ENCODE assay signal across 9 mouse cellular contexts in genomic region chr5:134918071-134918832, GRCm38 (mm10). TPM values are rescaled to one million over a fixed set of nuclear protein-coding genes. Genes with fewer than 3 reads are reported as not detected.
DNase-seq lines count a peak whose midpoint lies in the region; ATAC-seq and TF ChIP-seq lines count a peak whose summit lies in the region.
"Had no signal": no experiment of that assay in that cellular context is flagged by ENCODE, and none has a peak within 500 bp of the region (broad histone marks: within the 10 kb centered on the region; RNA-seq: fewer than 3 reads in every experiment).

No protein-coding gene starts in this region.

- H3K27ac ChIP-seq in forebrain, postnatal 0 days (ENCODE audit: low read depth, low read length): no peak overlapping the region
- H3K27ac ChIP-seq in forebrain, embryonic 15.5 days (replicated peaks): no peak overlapping the region
- H3K27ac ChIP-seq in bone marrow, adult 2 months (ENCODE audit: control insufficient read depth, insufficient read depth, low read depth, low read length, poor library complexity): peak overlapping the region; percentile 88
- no peak overlapping the region for H3K27ac ChIP-seq in gastrocnemius, adult 2 months
- H3K27ac ChIP-seq in thymus, adult 2 months (ENCODE audit: control insufficient read depth, insufficient read depth, low read length): no peak overlapping the region
- H3K27ac ChIP-seq: lung, embryonic 15.5 days had no signal

- H3K36me3 ChIP-seq in forebrain, postnatal 0 days (ENCODE audit: insufficient read depth): no peaks in the 10 kb centered on the region
- no peaks in the 10 kb centered on the region for H3K36me3 ChIP-seq in forebrain, embryonic 15.5 days
- H3K36me3 ChIP-seq in thymus, adult 2 months (ENCODE audit: control insufficient read depth, insufficient read depth, low read length): no peaks in the 10 kb centered on the region
- H3K36me3 ChIP-seq: lung, embryonic 15.5 days had no signal

- no peaks in the 10 kb centered on the region for H3K27me3 ChIP-seq in forebrain, postnatal 0 days (ENCODE audit: insufficient read depth, low read length)
- H3K27me3 ChIP-seq in forebrain, embryonic 15.5 days: no peaks in the 10 kb centered on the region
- H3K27me3 ChIP-seq in thymus, adult 2 months (ENCODE audit: control insufficient read depth, insufficient read depth, low read length): no peaks in the 10 kb centered on the region; the same call in 1 of the 2 replicates
- H3K27me3 ChIP-seq: lung, embryonic 15.5 days had no signal

- no peaks in the 10 kb centered on the region for H3K4me1 ChIP-seq in forebrain, postnatal 0 days (ENCODE audit: insufficient read depth)
- no peaks in the 10 kb centered on the region for H3K4me1 ChIP-seq in forebrain, embryonic 15.5 days
- peaks cover 6% of the 10 kb centered on the region for H3K4me1 ChIP-seq in bone marrow, adult 2 months (ENCODE audit: control insufficient read depth, insufficient read depth, low read length)
- H3K4me1 ChIP-seq in thymus, adult 2 months (replicated peaks; ENCODE audit: control insufficient read depth, insufficient read depth, low read length): no peaks in the 10 kb centered on the region
- H3K4me1 ChIP-seq: lung, embryonic 15.5 days had no signal

- no peaks in the 10 kb centered on the region for H3K9me3 ChIP-seq in forebrain, postnatal 0 days (ENCODE audit: low read length)
- no peaks in the 10 kb centered on the region for H3K9me3 ChIP-seq in forebrain, embryonic 15.5 days
- H3K9me3 ChIP-seq: lung, embryonic 15.5 days had no signal

- 52% methylated on average over 16 of the region's 16 CpGs for WGBS in forebrain, postnatal 0 days
- WGBS in forebrain, embryonic 15.5 days: 54% methylated on average over 16 of the region's 16 CpGs
- WGBS in bone marrow, adult 2 months: 39% methylated on average over 16 of the region's 16 CpGs
- 52% methylated on average over 16 of the region's 16 CpGs for WGBS in thymus, adult 2 months

- no peak overlapping the region for H3K4me3 ChIP-seq in forebrain, postnatal 0 days (ENCODE audit: low read depth, low read length)
- no peak overlapping the region for H3K4me3 ChIP-seq in forebrain, embryonic 15.5 days
- H3K4me3 ChIP-seq in bone marrow, adult 2 months (replicated peaks; ENCODE audit: control insufficient read depth, low read depth, low read length): peak overlapping the region; percentile 21
- H3K4me3 ChIP-seq in gastrocnemius, adult 2 months: no peak overlapping the region
- H3K4me3 ChIP-seq in thymus, adult 2 months (ENCODE audit: control insufficient read depth, insufficient read depth, low read length): no peak overlapping the region
- H3K4me3 ChIP-seq: lung, embryonic 15.5 days had no signal

- intact Hi-C loops in gastrocnemius, adult 2 months (cut with DNase I): no loop called here

- TF ChIP-seq CTCF in forebrain, postnatal 0 days (IDR thresholded peaks at IDR 0.05; ENCODE audit: low read depth): peak; percentile 62
- TF ChIP-seq CTCF in bone marrow, adult 2 months (IDR thresholded peaks at IDR 0.05; ENCODE audit: control insufficient read depth, insufficient read depth, low read length): peak; percentile 89
- peak; percentile 76 for TF ChIP-seq CTCF in gastrocnemius, adult 2 months (IDR thresholded peaks at IDR 0.05)
- TF ChIP-seq CTCF in thymus, adult 2 months (IDR thresholded peaks at IDR 0.05; ENCODE audit: borderline replicate concordance, control insufficient read depth, extremely low read depth, insufficient read depth, low read length, poor library complexity): peak; percentile 80; the same call in 1 of the 2 replicates

- H3K4me2 ChIP-seq in forebrain, postnatal 0 days (ENCODE audit: low read depth): no peak overlapping the region
- no peak overlapping the region for H3K4me2 ChIP-seq in forebrain, embryonic 15.5 days (replicated peaks)
- H3K4me2 ChIP-seq: lung, embryonic 15.5 days had no signal

- peak; percentile 34 for DNase-seq in forebrain, postnatal 0 days
- DNase-seq in CD8-positive naive resting alpha-beta T cell, adult 2 months (ENCODE audit: low read depth in 2 of 2, low spot score in 2 of 2): peak; percentile 53 to 62
- DNase-seq in gastrocnemius, adult 2 months: peak; percentile 70
- DNase-seq in layer of hippocampus, adult 8-10 months (ENCODE audit: low spot score in 2 of 2): peak; percentile 12 to 37
- peak; percentile 83 for DNase-seq in lung, postnatal 36 days
- peak; percentile 67 for DNase-seq in thymus, adult 2 months

- no peak for ATAC-seq in forebrain, postnatal 0 days
- no peak for ATAC-seq in forebrain, embryonic 15.5 days (replicated peaks)

- H3K9ac ChIP-seq in forebrain, postnatal 0 days: no peak overlapping the region
- no peak overlapping the region for H3K9ac ChIP-seq in forebrain, embryonic 15.5 days (replicated peaks)
- H3K9ac ChIP-seq: lung, embryonic 15.5 days had no signal

- no peak for TF ChIP-seq POLR2A in bone marrow, adult 2 months (IDR thresholded peaks at IDR 0.05; ENCODE audit: borderline replicate concordance, control insufficient read depth, low read depth, low read length)
- no peak for TF ChIP-seq POLR2A in thymus, adult 2 months (IDR thresholded peaks at IDR 0.05; ENCODE audit: control insufficient read depth, extremely low read depth, insufficient read depth, low read length, poor library complexity)

RNA-seq across cellular contexts. Expression of gene Cldn13, which starts 2.9 kb away (rescaled TPM):
- not detected in 2 replicates for total RNA-seq in forebrain, postnatal 0 days (2014; rRNA removed)
- polyA plus RNA-seq in forebrain, postnatal 0 days (2015; fragmentation: Nextera tagmentation; extraction: Ambion mirVana): not detected in 2 replicates
- not detected in 2 replicates for polyA plus RNA-seq in forebrain, embryonic 15.5 days (2015; fragmentation: Nextera tagmentation; extraction: Ambion mirVana)
- polyA plus RNA-seq in bone marrow, adult 2 months (2011; ENCODE audit: insufficient read depth, insufficient read length, low replicate concordance, missing spikeins): 224 and 283 TPM in 2 replicates
- total RNA-seq in gastrocnemius, adult 2 months (2021): not detected
- total RNA-seq in layer of hippocampus, adult 8-10 months (2022): not detected
- 1.8 and 1.9 TPM in 2 replicates for polyA plus RNA-seq in thymus, adult 2 months (2012; rRNA removed)

RNA-seq across cellular contexts. Expression of gene Tmem270, which starts 11.7 kb away (rescaled TPM):
- not detected in 2 replicates for total RNA-seq in forebrain, postnatal 0 days (2014; rRNA removed)
- polyA plus RNA-seq in forebrain, postnatal 0 days (2015; fragmentation: Nextera tagmentation; extraction: Ambion mirVana): not detected in 2 replicates
- not detected in 2 replicates for polyA plus RNA-seq in forebrain, embryonic 15.5 days (2015; fragmentation: Nextera tagmentation; extraction: Ambion mirVana)
- polyA plus RNA-seq in bone marrow, adult 2 months (2011; ENCODE audit: insufficient read depth, insufficient read length, low replicate concordance, missing spikeins): not detected in 2 replicates
- total RNA-seq in gastrocnemius, adult 2 months (2021): not detected
- total RNA-seq in layer of hippocampus, adult 8-10 months (2022): not detected
- not detected in 2 replicates for polyA plus RNA-seq in thymus, adult 2 months (2012; rRNA removed)
- polyA plus RNA-seq: lung, embryonic 15.5 days had no signal

RNA-seq across cellular contexts. Expression of gene Mettl27, which starts 13.9 kb away (rescaled TPM):
- total RNA-seq in forebrain, postnatal 0 days (2014; rRNA removed): 4.5 and 10.1 TPM in 2 replicates
- 6.8 and 11.2 TPM in 2 replicates for polyA plus RNA-seq in forebrain, postnatal 0 days (2015; fragmentation: Nextera tagmentation; extraction: Ambion mirVana)
- 8.8 and 10.1 TPM in 2 replicates for polyA plus RNA-seq in forebrain, embryonic 15.5 days (2015; fragmentation: Nextera tagmentation; extraction: Ambion mirVana)
- polyA plus RNA-seq in bone marrow, adult 2 months (2011; ENCODE audit: insufficient read depth, insufficient read length, low replicate concordance, missing spikeins): 9.9 and 11.4 TPM in 2 replicates
- total RNA-seq in gastrocnemius, adult 2 months (2021): 1 to 10 TPM; 4.2 to 4.6 TPM
- total RNA-seq in layer of hippocampus, adult 8-10 months (2022): 10 to 100 TPM in 2 of 4 experiments, 1 to 10 TPM in 2; 8.0 to 13.5 (median 10.8) TPM
- polyA plus RNA-seq in thymus, adult 2 months (2012; rRNA removed): 24.9 and 26.7 TPM in 2 replicates

RNA-seq across cellular contexts. Expression of gene Cldn4, which starts 28.5 kb away (rescaled TPM):
- total RNA-seq in forebrain, postnatal 0 days (2014; rRNA removed): not detected in 2 replicates
- not detected in 2 replicates for polyA plus RNA-seq in forebrain, postnatal 0 days (2015; fragmentation: Nextera tagmentation; extraction: Ambion mirVana)
- not detected in 2 replicates for polyA plus RNA-seq in forebrain, embryonic 15.5 days (2015; fragmentation: Nextera tagmentation; extraction: Ambion mirVana)
- polyA plus RNA-seq in bone marrow, adult 2 months (2011; ENCODE audit: insufficient read depth, insufficient read length, low replicate concordance, missing spikeins): 11.1 TPM in 1 of 2 replicates, not detected in the other
- not detected for total RNA-seq in gastrocnemius, adult 2 months (2021)
- not detected for total RNA-seq in layer of hippocampus, adult 8-10 months (2022)
- polyA plus RNA-seq in thymus, adult 2 months (2012; rRNA removed): 55.4 and 57.8 TPM in 2 replicates

Comparison
In these comparisons a context has a peak if more than half of its experiments do, and no peak if none do; other contexts are left out.
1. DNase-seq: peak in every context shown above with its lines; median percentile 83 in lung, postnatal 36 days; 70 in gastrocnemius, adult 2 months; 67 in thymus, adult 2 months; 58 in CD8-positive naive resting alpha-beta T cell, adult 2 months; 34 in forebrain, postnatal 0 days; 24 in layer of hippocampus, adult 8-10 months.
2. RNA of gene Cldn13, which starts 2.9 kb away (polyA plus RNA-seq): 224 to 283 TPM in bone marrow, adult 2 months; 1.8 to 1.9 TPM in thymus, adult 2 months, not detected in forebrain, embryonic 15.5 days and not detected in forebrain, postnatal 0 days; every median in the first group is over 10 times any median in the second.
3. Peak in every context shown above with its lines, with median percentiles within 50 percentile points of each other: CTCF ChIP-seq.